Mouse (Mus musculus) ES-Bruce4 (cell line): ENCODE results near the gene Pabpn1l.

Experiments
- CTCF ChIP-seq: IDR thresholded peaks from one replicate; pipeline ENCODE4 v1.8.1; 2011; ENCODE audit warnings: low read depth, low read length
- EP300 ChIP-seq: IDR thresholded peaks from 2 replicates; pipeline ENCODE4 v1.6.1; 2011; ENCODE audit warnings: low read depth, low read length; ENCODE audit not compliant: insufficient read depth
- POLR2A ChIP-seq: IDR thresholded peaks from one replicate; pipeline ENCODE4 v1.8.1; 2011; ENCODE audit warnings: low read length; ENCODE audit not compliant: insufficient read depth

GRCm38 (mm10) chr8:122620446-122620845 is 2.1 kb downstream of the Pabpn1l start:
- no peak for TF ChIP-seq CTCF
- no peak for TF ChIP-seq EP300
- TF ChIP-seq POLR2A: no peak
